Comparison of ENCODE assay signal across 8 mouse cellular contexts in genomic region chr4:152286183-152286582, GRCm38 (mm10). TPM values are rescaled to one million over a fixed set of nuclear protein-coding genes. Genes with fewer than 3 reads are reported as not detected.
DNase-seq lines count a peak whose midpoint lies in the region; ATAC-seq and TF ChIP-seq lines count a peak whose summit lies in the region.

No protein-coding gene starts in this region.

- TF ChIP-seq CTCF in olfactory bulb, adult 2 months (IDR thresholded peaks at IDR 0.05; ENCODE audit: insufficient read depth, low read depth, low read length), result no peak; the same call in 1 of the 2 replicates

- H3K36me3 ChIP-seq in lung, embryonic 16.5 days (ENCODE audit: control insufficient read depth, insufficient read depth, low read length), result no peaks in the 10 kb centered on the region
- H3K36me3 ChIP-seq in forebrain, embryonic 11.5 days (ENCODE audit: control insufficient read depth, insufficient read depth, low read length), result no peaks in the 10 kb centered on the region
- H3K36me3 ChIP-seq in limb, embryonic 11.5 days (ENCODE audit: control insufficient read depth, insufficient read depth, low read length), result no peaks in the 10 kb centered on the region

- H3K27ac ChIP-seq in lung, embryonic 16.5 days (ENCODE audit: low read length), result no peak overlapping the region
- no peak overlapping the region for H3K27ac ChIP-seq in forebrain, embryonic 11.5 days (ENCODE audit: low read depth, low read length)
- H3K27ac ChIP-seq in limb, embryonic 11.5 days (replicated peaks; ENCODE audit: low read depth, low read length), result no peak overlapping the region
- H3K27ac ChIP-seq in olfactory bulb, adult 2 months (ENCODE audit: insufficient read depth, low read depth, low read length), result no peak overlapping the region

- peaks cover 91% of the 10 kb centered on the region for H3K27me3 ChIP-seq in lung, embryonic 16.5 days (ENCODE audit: control insufficient read depth, insufficient read depth, low read depth, low read length)
- H3K27me3 ChIP-seq in forebrain, embryonic 11.5 days (ENCODE audit: control insufficient read depth, insufficient read depth, low read length), result peaks cover 92% of the 10 kb centered on the region
- peaks cover 90% of the 10 kb centered on the region for H3K27me3 ChIP-seq in limb, embryonic 11.5 days (ENCODE audit: control insufficient read depth, insufficient read depth, low read length)

- peaks cover 16% of the 10 kb centered on the region for H3K4me1 ChIP-seq in lung, embryonic 16.5 days (replicated peaks; ENCODE audit: control insufficient read depth, insufficient read depth, low read length)
- peaks cover 31% of the 10 kb centered on the region for H3K4me1 ChIP-seq in forebrain, embryonic 11.5 days (replicated peaks; ENCODE audit: control insufficient read depth, insufficient read depth, low read length)
- H3K4me1 ChIP-seq in limb, embryonic 11.5 days (ENCODE audit: control insufficient read depth, insufficient read depth, low read length), result peaks cover 18% of the 10 kb centered on the region
- peaks cover 47% of the 10 kb centered on the region for H3K4me1 ChIP-seq in olfactory bulb, adult 2 months (ENCODE audit: control insufficient read depth, insufficient read depth, low read length)

- ATAC-seq in lung, embryonic 16.5 days (ENCODE audit: low read depth), result no peak
- ATAC-seq in forebrain, embryonic 11.5 days (replicated peaks; ENCODE audit: low FRiP score), result 0 out of 2 replicates have a peak, but pooled peaks have one; percentile 17
- ATAC-seq in limb, embryonic 11.5 days (ENCODE audit: insufficient number of reproducible peaks, low FRiP score, low TSS enrichment, low read depth), result 0 out of 2 replicates have a peak, but pooled peaks have one; percentile 14

- 0 out of 2 replicates have a peak, but pooled peaks have one; percentile 47 for TF ChIP-seq POLR2A in olfactory bulb, adult 2 months (IDR thresholded peaks at IDR 0.05; ENCODE audit: insufficient read depth, low read depth, low read length)

- WGBS in lung, embryonic 16.5 days, result 2% methylated on average over 32 of the region's 32 CpGs
- WGBS in forebrain, embryonic 11.5 days, result 1% methylated on average over 32 of the region's 32 CpGs
- 5% methylated on average over 29 of the region's 32 CpGs for WGBS in limb, embryonic 11.5 days
- 2% methylated on average over 32 of the region's 32 CpGs for WGBS in olfactory bulb, adult 2 months

- H3K9me3 ChIP-seq in lung, embryonic 16.5 days (ENCODE audit: control insufficient read depth, low read length), result no peaks in the 10 kb centered on the region
- no peaks in the 10 kb centered on the region for H3K9me3 ChIP-seq in forebrain, embryonic 11.5 days (ENCODE audit: control insufficient read depth, low read length)
- no peaks in the 10 kb centered on the region for H3K9me3 ChIP-seq in limb, embryonic 11.5 days (ENCODE audit: control insufficient read depth, low read length)

- no peak for DNase-seq in lung, postnatal 10 days
- no peak for DNase-seq in forebrain, embryonic 11.5 days (ENCODE audit: low spot score)
- DNase-seq in limb, embryonic 11.5 days (ENCODE audit: low spot score), result no peak
- DNase-seq in gastrocnemius, adult 18-20 months (ENCODE audit: low spot score), result no peak
- no peak for DNase-seq in urinary bladder, postnatal 36 days (ENCODE audit: low spot score in 2 of 2)
- DNase-seq in kidney, postnatal 36 days, result no peak

- no peak overlapping the region for H3K9ac ChIP-seq in lung, embryonic 16.5 days (ENCODE audit: low read length)
- no peak overlapping the region for H3K9ac ChIP-seq in forebrain, embryonic 11.5 days (ENCODE audit: low read length)
- no peak overlapping the region for H3K9ac ChIP-seq in limb, embryonic 11.5 days (ENCODE audit: low read length)

- H3K4me2 ChIP-seq in lung, embryonic 16.5 days (ENCODE audit: low read depth, low read length), result 0 out of 2 replicates have a peak overlapping the region, but pooled peaks have one; percentile 17
- H3K4me2 ChIP-seq in forebrain, embryonic 11.5 days (ENCODE audit: low read depth, low read length, severe bottlenecking), result peak overlapping the region; percentile 49
- no peak overlapping the region for H3K4me2 ChIP-seq in limb, embryonic 11.5 days (ENCODE audit: low read depth, severe bottlenecking)

- 0 out of 2 replicates have a peak overlapping the region, but pooled peaks have one; percentile 10 for H3K4me3 ChIP-seq in lung, embryonic 16.5 days (ENCODE audit: low read length)
- peak overlapping the region; percentile 27 for H3K4me3 ChIP-seq in forebrain, embryonic 11.5 days (ENCODE audit: low read depth, low read length)
- no peak overlapping the region for H3K4me3 ChIP-seq in limb, embryonic 11.5 days (ENCODE audit: low read depth, low read length)
- peak overlapping the region; percentile 46 for H3K4me3 ChIP-seq in olfactory bulb, adult 2 months (ENCODE audit: insufficient read depth, low read depth, low read length)

RNA-seq across cellular contexts. Expression of gene Hes3, which starts 5.3 kb away (rescaled TPM):
- not detected in 2 replicates for polyA plus RNA-seq in lung, embryonic 16.5 days (2015; fragmentation: Nextera tagmentation; extraction: Ambion mirVana)
- polyA plus RNA-seq in forebrain, embryonic 11.5 days (2014; fragmentation: Nextera tagmentation; extraction: Ambion mirVana), result 0.53 and 1.0 TPM in 2 replicates
- not detected in 2 replicates for polyA plus RNA-seq in limb, embryonic 11.5 days (2014; fragmentation: Nextera tagmentation; extraction: Ambion mirVana)
- polyA plus RNA-seq in olfactory bulb, adult 2 months (2012; ENCODE audit: insufficient read depth, insufficient read length, low replicate concordance, missing spikeins), result not detected in 2 replicates
- not detected for total RNA-seq in gastrocnemius, adult 18-20 months (2021)

RNA-seq across cellular contexts. Expression of gene Icmt, which starts 10.8 kb away (rescaled TPM):
- polyA plus RNA-seq in lung, embryonic 16.5 days (2015; fragmentation: Nextera tagmentation; extraction: Ambion mirVana), result 21.7 and 24.0 TPM in 2 replicates
- 22.1 and 23.6 TPM in 2 replicates for polyA plus RNA-seq in forebrain, embryonic 11.5 days (2014; fragmentation: Nextera tagmentation; extraction: Ambion mirVana)
- polyA plus RNA-seq in limb, embryonic 11.5 days (2014; fragmentation: Nextera tagmentation; extraction: Ambion mirVana), result 28.3 and 29.9 TPM in 2 replicates
- polyA plus RNA-seq in olfactory bulb, adult 2 months (2012; ENCODE audit: insufficient read depth, insufficient read length, low replicate concordance, missing spikeins), result not detected in 2 replicates
- 10 to 100 TPM; 19.8 to 19.9 TPM for total RNA-seq in gastrocnemius, adult 18-20 months (2021)

RNA-seq across cellular contexts. Expression of gene Gpr153, which starts 12.2 kb away (rescaled TPM):
- polyA plus RNA-seq in lung, embryonic 16.5 days (2015; fragmentation: Nextera tagmentation; extraction: Ambion mirVana), result 8.3 and 8.5 TPM in 2 replicates
- 6.1 and 6.6 TPM in 2 replicates for polyA plus RNA-seq in forebrain, embryonic 11.5 days (2014; fragmentation: Nextera tagmentation; extraction: Ambion mirVana)
- 3.3 and 3.4 TPM in 2 replicates for polyA plus RNA-seq in limb, embryonic 11.5 days (2014; fragmentation: Nextera tagmentation; extraction: Ambion mirVana)
- not detected in 2 replicates for polyA plus RNA-seq in olfactory bulb, adult 2 months (2012; ENCODE audit: insufficient read depth, insufficient read length, low replicate concordance, missing spikeins)
- total RNA-seq in gastrocnemius, adult 18-20 months (2021), result 1 to 10 TPM; 3.4 to 4.5 TPM

RNA-seq across cellular contexts. Expression of gene Rnf207, which starts 32.6 kb away (rescaled TPM):
- polyA plus RNA-seq in lung, embryonic 16.5 days (2015; fragmentation: Nextera tagmentation; extraction: Ambion mirVana), result 2.5 and 2.7 TPM in 2 replicates
- 0.60 and 1.2 TPM in 2 replicates for polyA plus RNA-seq in forebrain, embryonic 11.5 days (2014; fragmentation: Nextera tagmentation; extraction: Ambion mirVana)
- 0.19 and 0.92 TPM in 2 replicates for polyA plus RNA-seq in limb, embryonic 11.5 days (2014; fragmentation: Nextera tagmentation; extraction: Ambion mirVana)
- polyA plus RNA-seq in olfactory bulb, adult 2 months (2012; ENCODE audit: insufficient read depth, insufficient read length, low replicate concordance, missing spikeins), result not detected in 2 replicates
- total RNA-seq in gastrocnemius, adult 18-20 months (2021), result not detected

RNA-seq across cellular contexts. Expression of gene Rpl22, which starts 39.4 kb away (rescaled TPM):
- polyA plus RNA-seq in lung, embryonic 16.5 days (2015; fragmentation: Nextera tagmentation; extraction: Ambion mirVana), result 361 and 378 TPM in 2 replicates
- polyA plus RNA-seq in forebrain, embryonic 11.5 days (2014; fragmentation: Nextera tagmentation; extraction: Ambion mirVana), result 310 and 360 TPM in 2 replicates
- 453 and 467 TPM in 2 replicates for polyA plus RNA-seq in limb, embryonic 11.5 days (2014; fragmentation: Nextera tagmentation; extraction: Ambion mirVana)
- not detected in 2 replicates for polyA plus RNA-seq in olfactory bulb, adult 2 months (2012; ENCODE audit: insufficient read depth, insufficient read length, low replicate concordance, missing spikeins)
- total RNA-seq in gastrocnemius, adult 18-20 months (2021), result 100 to 1,000 TPM; 249 to 251 TPM
